Mouse (Mus musculus) Patski (cell line): ENCODE results near the gene Lgmn. TPM values are rescaled to one million over a fixed set of nuclear protein-coding genes. Genes with fewer than 3 reads are reported as not detected.

ENCODE experiments used
- ATAC-seq: fragments of 100-300 bp; one replicate; pipeline ENCODE4 v1.8.0; 2021
- CTCF ChIA-PET: fragments of 350-600 bp; sonication (Branson Sonifier 250); formaldehyde crosslinking; loops from one replicate; lab custom pipeline; 2022; ENCODE audit warnings: inconsistent platforms; lab: Charles Lee
- POLR2A ChIA-PET: fragments of 350-600 bp; sonication (Branson Sonifier 250); formaldehyde crosslinking; loops from one replicate; lab custom pipeline; 2022; ENCODE audit warnings: antibody characterized with exemption, inconsistent platforms; lab: Charles Lee
- DNase-seq: peaks from one replicate; pipeline ENCODE4 v3.0.0-alpha.2; 2011; ENCODE audit warnings: low read depth, low spot score
- H3K27me3 ChIP-seq: fragments of 371-371 bp; one replicate; pipeline ENCODE4 v1.5.1; 2021
- CTCF ChIP-seq: fragments of 100-300 bp; IDR thresholded peaks from one replicate; pipeline ENCODE4 v1.5.1; 2021
- in situ Hi-C: fragments of 300-500 bp; cut with MboI; formaldehyde crosslinking; loops from 3 replicates; pipeline ENCODE4 v1.11.1; 2018; ENCODE audit warnings: low pct_unique_long_range_greater_than_20kb, mixed read lengths
- polyA plus RNA-seq: library from polyadenylated mRNA; unstranded; gene quantifications from one replicate; pipeline ENCODE4 v1.2.3, GENCODE M21; 2021

The Lgmn gene
- polyA plus RNA-seq, 1 experiment from 2014 or later = 436 TPM

DNA sequence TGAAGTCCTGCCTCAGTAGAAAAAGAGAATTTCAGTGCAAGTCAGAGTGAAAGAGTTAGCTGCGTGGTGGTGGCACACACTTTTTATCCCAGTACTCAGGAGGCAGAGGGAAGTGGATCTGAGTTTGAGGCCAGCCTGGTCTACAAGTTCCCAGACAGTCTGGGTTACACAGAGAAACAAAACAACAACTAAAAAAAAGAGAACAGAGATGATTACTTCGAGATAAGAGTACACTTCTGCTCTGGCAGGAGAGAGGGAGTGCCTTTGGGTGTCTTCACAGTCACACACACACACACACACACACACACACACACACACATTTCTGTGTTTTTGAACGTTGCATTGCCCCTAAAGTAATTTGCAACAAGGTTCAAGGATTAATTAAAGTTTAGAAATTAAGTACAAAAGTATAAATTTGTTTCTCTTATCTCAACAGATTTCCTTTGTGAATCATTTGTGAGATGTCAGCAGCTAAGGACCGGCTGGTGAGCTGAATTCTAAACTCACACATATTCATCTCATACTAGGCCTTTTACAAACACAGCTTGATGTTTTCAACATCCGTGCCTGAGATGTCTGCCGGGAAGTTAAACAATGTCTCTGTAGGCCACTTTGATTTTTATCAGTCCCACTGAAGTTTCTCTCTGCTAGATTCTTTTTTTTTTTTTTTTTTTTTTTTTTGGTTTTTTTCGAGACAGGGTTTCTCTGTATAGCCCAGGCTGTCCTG is 17.0 kb upstream of the Lgmn start:
- DNase-seq = no peak
- ChIA-PET POLR2A (no interaction called here), CTCF (interaction anchor here (4.1 kb wide), 1 partner anchor 64 kb away, joined by 19 read pairs; no protein-coding TSS in a partner anchor)
- in situ Hi-C loops = loop anchor here (5.0 kb wide), 1 partner anchor 59 kb away; no protein-coding TSS in a partner anchor
- no peaks in the 10 kb centered on the region for H3K27me3 ChIP-seq
- TF ChIP-seq CTCF = no peak
- ATAC-seq = no peak

DNA sequence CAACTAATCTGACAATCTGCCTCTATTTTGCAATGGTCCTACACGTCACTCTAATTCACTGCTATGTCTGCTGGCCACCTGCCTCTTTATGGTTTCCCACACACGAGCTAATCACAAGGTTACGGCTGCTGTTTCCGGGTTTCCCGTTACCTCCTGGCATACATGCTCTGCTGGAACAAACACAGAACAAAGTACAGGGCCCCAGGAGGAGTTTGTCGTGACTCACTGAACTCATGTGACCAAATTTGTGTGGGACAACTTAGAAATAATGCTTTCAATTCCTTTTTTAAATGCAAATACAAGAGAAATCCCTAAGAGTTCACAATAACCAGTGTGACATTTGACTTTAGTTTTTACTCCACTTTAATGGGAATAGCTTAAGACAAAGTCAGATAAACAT is 14.0 kb upstream of the Lgmn start:
- DNase-seq (peak; percentile 43), ATAC-seq (peak; percentile 47)
- H3K27me3 ChIP-seq = no peaks in the 10 kb centered on the region
- ChIA-PET CTCF (interaction anchor here (1.1 to 4.1 kb wide), 4 partner anchors 13 to 61 kb away, joined by 3 to 19 read pairs (median 3); partner anchors contain the start of gene Lgmn), POLR2A (interaction anchor here (0.6 to 1.4 kb wide), 2 partner anchors 14 to 63 kb away, joined by 3 to 6 read pairs; partner anchors contain the start of gene Lgmn)
- no peak for TF ChIP-seq CTCF
- in situ Hi-C loops = no loop called here

GRCm38 (mm10) chr12:102451126-102451851 is 11.7 kb upstream of the Lgmn start:
- no peaks in the 10 kb centered on the region for H3K27me3 ChIP-seq
- POLR2A ChIA-PET = interaction anchor here (0.7 to 1.2 kb wide), 4 partner anchors 10 to 198 kb away, joined by 3 to 4 read pairs (median 3); no protein-coding TSS in a partner anchor
- no peak for ATAC-seq
- DNase-seq = no peak
- TF ChIP-seq CTCF = no peak
- CTCF ChIA-PET = interaction anchor here (2.2 to 3.9 kb wide), 2 partner anchors 11 to 13 kb away, joined by 7 to 18 read pairs; partner anchors contain the start of gene Lgmn
- in situ Hi-C loops = no loop called here

- ChIA-PET POLR2A (interaction anchor here (0.8 to 1.2 kb wide), 2 partner anchors 9 to 37 kb away, joined by 3 read pairs; no protein-coding TSS in a partner anchor), CTCF (interaction anchor here (1.4 to 3.9 kb wide), 3 partner anchors 10 to 14 kb away, joined by 4 to 18 read pairs (median 7); partner anchors contain the start of gene Lgmn)
- DNase-seq = no peak
- no peaks in the 10 kb centered on the region for H3K27me3 ChIP-seq
- in situ Hi-C loops = no loop called here
- no peak for TF ChIP-seq CTCF
- no peak for ATAC-seq
Measured at GRCm38 (mm10) chr12:102450437-102450836, 10.8 kb upstream of the Lgmn start.

GRCm38 (mm10) chr12:102445436-102445835 is 5.8 kb upstream of the Lgmn start:
- no peak for TF ChIP-seq CTCF
- DNase-seq = no peak
- ATAC-seq = no peak
- POLR2A ChIA-PET = no interaction called here
- H3K27me3 ChIP-seq = no peaks in the 10 kb centered on the region
- CTCF ChIA-PET = no interaction called here
- in situ Hi-C loops = no loop called here

DNA sequence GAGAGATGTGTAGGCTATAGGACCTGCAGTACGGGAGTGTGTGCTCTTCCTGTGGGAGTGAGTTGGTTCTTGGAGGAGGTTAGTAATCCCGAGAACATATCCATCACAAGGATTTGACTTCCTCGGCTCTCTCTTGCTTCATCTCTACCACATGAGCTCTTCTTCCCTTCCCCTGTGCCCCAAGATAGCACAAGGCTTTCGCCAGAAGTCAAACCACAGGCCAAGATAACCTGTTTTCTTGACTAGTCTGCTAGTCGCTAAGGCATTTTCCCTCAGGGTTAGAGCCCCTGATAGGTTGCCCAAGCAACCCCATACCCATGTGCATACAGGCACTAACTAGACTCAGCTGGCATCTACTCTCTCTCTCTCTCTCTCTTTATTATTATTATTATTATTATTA is 4.1 kb upstream of the Lgmn start:
- ATAC-seq = no peak
- no peak for DNase-seq
- H3K27me3 ChIP-seq = no peaks in the 10 kb centered on the region
- ChIA-PET POLR2A (no interaction called here), CTCF (no interaction called here)
- TF ChIP-seq CTCF = no peak
- in situ Hi-C loops = no loop called here

DNA sequence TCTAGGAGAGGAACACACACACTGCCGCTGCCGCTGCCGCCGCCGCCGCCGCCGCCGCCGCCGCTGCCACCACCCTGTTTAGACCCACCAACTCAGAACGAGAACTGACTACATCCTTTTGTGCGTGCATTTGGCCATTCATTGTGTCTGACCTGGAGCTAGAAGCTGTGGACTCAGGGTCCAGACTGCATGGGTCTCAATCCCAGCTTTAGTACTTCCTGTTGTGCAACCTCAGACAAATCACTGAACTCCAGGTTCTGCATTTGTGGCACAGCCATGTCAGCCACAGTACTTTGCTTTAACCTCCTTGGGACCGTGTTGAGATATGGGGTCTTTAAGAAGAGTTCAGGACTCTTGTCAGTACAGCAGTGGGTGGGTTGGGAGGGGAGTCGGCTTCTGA is 3.0 kb upstream of the Lgmn start:
- no peak for DNase-seq
- ChIA-PET POLR2A (no interaction called here), CTCF (interaction anchor here (0.9 kb wide), 1 partner anchor 51 kb away, joined by 3 read pairs; no protein-coding TSS in a partner anchor)
- no peak for ATAC-seq
- in situ Hi-C loops = no loop called here
- no peak for TF ChIP-seq CTCF
- H3K27me3 ChIP-seq = no peaks in the 10 kb centered on the region

GRCm38 (mm10) chr12:102441141-102441540 is 1.5 kb upstream of the Lgmn start:
- in situ Hi-C loops = no loop called here
- DNase-seq = no peak
- ATAC-seq = no peak
- no peak for TF ChIP-seq CTCF
- no peaks in the 10 kb centered on the region for H3K27me3 ChIP-seq
- ChIA-PET POLR2A (interaction anchor here (1.4 kb wide), 1 partner anchor 9 kb away, joined by 3 read pairs; no protein-coding TSS in a partner anchor), CTCF (interaction anchor here (3.0 kb wide), 1 partner anchor 9 kb away, joined by 18 read pairs; no protein-coding TSS in a partner anchor)

- CTCF ChIA-PET = interaction anchor here (1.3 to 3.0 kb wide), 4 partner anchors 10 to 54 kb away, joined by 3 to 18 read pairs (median 6); no protein-coding TSS in a partner anchor
- H3K27me3 ChIP-seq = no peaks in the 10 kb centered on the region
- in situ Hi-C loops = no loop called here
- ATAC-seq (no peak), DNase-seq (no peak)
- POLR2A ChIA-PET = interaction anchor here (1.4 kb wide), 1 partner anchor 10 kb away, joined by 3 read pairs; no protein-coding TSS in a partner anchor
- TF ChIP-seq CTCF = no peak
Measured at GRCm38 (mm10) chr12:102440551-102440950, 938 bp upstream of the Lgmn start.
